Mouse (Mus musculus): Measurements from ENCODE around the gene Ccdc18.
"Not testable (repeated sequence)": the region's sequence is repeated elsewhere in the genome, so short reads cannot be mapped to it uniquely, and the experiment has no call there.

Ccdc18 gene

DNA sequence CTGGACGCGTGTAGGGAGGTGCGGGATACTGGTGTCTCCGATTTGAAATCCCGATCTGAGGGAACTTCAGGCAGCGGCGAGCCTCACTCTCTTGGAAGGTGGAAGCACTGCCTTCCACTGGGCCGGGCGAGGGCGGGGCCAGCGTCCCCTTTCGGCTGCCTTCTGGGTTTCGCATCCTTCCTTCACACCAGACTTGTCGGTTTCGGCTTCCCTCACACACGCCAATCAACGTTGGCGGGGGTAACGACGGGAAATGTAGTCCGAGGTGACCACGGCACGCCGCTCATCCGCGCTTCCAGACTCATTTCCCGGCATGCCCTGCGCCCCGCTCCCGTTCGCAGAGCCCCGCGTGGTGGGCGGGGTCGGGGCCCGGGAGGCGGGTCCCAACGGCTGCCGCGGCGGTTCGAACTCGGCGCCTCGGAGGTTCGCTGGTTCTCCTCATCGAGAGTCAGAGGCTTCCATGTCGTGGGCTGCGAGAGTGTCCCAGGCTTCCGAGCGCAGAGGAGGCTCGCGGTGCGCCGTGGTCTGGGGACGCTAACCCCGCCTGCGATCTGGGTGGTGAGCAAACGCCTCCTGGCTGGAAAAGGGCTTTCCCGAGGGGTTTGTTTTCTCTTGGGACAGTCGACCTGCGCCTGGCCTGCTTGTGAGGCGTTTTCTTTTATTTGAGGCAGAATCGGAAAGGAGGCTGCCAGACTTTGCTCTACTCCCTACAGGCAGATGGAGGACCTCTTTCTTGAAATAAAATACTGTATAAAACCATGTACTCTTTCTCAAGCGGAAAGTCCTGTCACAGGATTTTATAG, at the start of gene Ccdc18, which contains the start of gene Tmed5:
Ccdc18 (plus strand) TSS at position 435 of the 803 bp plus-strand sequence.
Tmed5 (minus strand) TSS at position 180 of the 803 bp plus-strand sequence.
- DNase-seq (ENCODE audit: low spot score), result peak; percentile 97

GRCm38 (mm10) chr5:108085440-108085839, 47.2 kb upstream of the Ccdc18 start:
- DNase-seq (ENCODE audit: low spot score), result no peak

DNA sequence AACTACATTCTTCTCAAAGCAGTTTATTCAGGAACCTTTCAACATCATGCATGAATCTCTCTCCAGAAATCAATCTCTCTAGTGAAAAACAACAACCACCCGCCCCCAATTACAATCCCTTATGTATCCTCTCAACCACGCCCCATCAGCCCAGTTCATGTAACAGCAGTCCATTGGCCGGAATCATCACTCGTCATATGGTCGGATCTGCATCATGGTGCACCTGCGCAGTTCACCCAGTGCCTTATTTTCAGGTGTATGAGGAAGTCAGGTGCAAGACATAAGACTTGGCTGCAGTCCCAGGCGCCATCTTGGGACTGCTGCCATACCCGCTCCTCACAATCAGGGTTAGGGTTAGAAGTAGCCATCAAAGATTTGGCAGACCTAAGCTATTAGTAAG, 39.9 kb upstream of the Ccdc18 start:
- DNase-seq (ENCODE audit: low spot score), result not testable (repeated sequence)

DNA sequence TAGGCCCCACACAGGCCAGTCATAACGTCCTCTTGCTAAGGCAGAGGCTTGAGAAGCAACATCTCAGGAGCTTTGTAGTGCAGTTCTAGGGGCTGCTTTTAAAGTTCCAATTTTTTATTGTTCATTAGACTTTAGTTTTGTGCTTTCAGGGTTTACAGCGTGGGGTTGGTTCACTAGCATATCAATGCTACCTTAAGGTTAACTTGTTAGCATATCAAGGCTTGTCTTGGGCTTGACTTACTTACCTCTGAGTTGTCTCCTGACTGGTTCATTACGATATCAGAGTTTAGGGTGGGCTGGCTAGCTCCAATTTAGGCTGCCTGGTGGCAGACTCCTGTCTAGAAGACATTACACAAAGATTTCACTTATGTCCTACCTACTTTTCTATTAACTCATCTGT, 35.0 kb upstream of the Ccdc18 start:
- DNase-seq (ENCODE audit: low spot score), result no peak

GRCm38 (mm10) chr5:108100196-108100595, 32.5 kb upstream of the Ccdc18 start:
- DNase-seq (ENCODE audit: low spot score), result no peak

GRCm38 (mm10) chr5:108104306-108104705, 28.4 kb upstream of the Ccdc18 start:
- DNase-seq (ENCODE audit: low spot score), result no peak

DNA sequence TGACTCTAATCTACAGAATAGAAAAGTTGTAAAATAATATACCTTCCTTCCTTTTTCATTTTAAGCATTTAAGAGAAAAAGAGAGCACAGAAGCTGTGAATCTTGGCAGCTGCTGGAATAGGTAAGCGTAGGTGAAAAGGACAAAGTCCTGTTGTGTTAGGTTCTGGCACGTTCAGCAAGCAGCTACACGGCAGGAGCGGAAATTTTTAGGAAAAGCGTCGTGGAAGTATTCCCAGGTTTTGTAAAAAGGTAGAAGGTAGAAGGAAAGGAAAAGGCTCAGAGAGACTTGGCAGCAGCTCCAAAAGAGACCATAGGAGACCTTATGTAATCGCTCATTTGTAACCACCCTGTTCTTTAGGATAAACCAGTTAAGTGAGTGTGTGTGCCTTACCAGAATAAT, 23.3 kb upstream of the Ccdc18 start:
- DNase-seq (ENCODE audit: low spot score), result no peak

DNA sequence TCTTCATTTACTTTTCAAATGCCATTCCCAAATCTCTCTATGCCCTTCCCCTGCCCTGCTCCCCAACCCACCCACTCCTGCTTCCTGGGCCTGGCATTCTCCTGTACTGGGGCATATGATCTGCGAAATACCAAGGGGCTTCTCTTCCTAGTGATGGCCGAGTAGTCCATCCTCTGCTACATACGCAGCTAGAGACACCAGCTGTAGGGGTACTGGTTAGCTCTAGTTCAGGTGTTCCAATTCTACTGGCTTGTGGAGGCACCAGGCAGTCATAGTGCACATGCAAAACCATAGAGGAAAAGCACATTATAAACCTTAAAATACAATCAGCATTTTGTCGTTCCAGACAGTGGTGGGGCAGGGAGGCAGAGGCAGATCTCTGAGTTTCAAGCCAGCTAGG, 15.0 kb upstream of the Ccdc18 start:
- no peak for DNase-seq (ENCODE audit: low spot score)

DNA sequence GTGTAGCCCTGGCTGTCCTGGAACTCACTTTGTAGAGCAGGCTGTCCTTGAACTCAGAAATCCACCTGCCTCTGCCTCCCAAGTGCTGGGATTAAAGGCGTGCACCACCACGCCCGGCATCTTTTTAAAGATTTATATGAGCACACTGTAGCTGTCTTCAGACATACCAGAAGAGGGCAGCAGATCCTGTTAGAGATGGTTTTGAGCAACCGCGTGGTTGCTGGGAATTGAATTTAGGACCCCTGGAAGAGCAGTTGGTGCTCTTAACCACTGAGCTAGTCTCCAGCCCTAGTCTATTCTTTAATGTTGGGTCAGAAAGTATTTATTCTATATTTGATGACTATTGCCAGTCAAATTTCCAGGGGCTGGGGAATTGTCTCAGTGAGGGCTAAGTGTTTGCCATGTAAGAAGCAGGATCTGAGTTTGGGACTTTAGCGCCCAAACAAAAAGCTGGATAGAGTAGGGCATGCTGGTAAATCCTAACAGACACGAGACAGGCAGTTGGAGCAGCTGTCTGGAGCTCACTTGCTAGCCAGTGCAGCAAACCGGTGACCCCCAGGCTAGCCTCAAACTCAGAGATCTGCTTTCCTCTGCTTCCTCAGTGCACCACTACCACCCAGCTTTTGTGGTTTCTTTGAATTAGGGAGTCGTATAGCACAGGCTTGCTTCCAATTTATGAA, 12.3 kb upstream of the Ccdc18 start:
- DNase-seq (ENCODE audit: low spot score), result no peak

- DNase-seq (ENCODE audit: low spot score), result peak; percentile 27
Observed at GRCm38 (mm10) chr5:108131849-108132440, 730 bp upstream of the Ccdc18 start.

DNA sequence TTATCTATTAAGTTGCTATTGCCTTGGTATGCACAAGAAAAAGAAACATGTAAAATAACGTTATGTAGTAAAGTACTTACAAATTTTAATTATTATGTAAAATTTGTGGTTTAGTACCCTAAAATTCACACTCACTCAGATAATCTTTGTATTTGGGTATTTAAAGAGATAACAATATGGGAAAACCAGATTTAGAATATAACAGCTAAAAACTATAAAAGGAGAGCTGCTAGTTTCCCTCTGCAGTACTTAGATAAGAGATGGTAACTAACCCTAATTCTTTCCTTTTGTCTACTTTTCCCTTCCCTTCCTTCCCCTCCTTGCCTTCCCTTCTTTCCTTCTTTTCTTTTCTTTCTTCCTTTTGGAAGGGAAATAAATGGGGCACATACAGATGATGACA, 19.9 kb downstream of the Ccdc18 start:
- no peak for DNase-seq (ENCODE audit: low spot score)

DNA sequence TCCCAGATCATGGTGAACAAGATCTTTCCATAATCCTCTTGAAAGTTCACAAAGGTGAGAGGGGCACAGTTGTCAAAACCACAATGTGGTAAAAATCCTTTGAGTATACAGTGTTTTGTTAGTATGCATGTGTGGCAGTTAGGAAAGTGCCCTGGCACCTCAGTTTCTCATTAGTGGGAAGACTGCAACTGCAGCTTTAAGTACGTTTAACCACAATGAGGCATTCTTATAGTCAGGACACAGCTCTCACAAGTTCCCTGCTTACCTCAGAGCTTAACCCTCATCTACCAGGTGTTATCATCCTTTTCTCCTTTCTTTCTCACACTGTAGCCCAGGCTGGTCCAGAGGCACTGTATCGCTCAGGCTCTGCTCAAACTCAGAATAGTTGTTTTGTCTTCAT, 28.1 kb downstream of the Ccdc18 start:
- no peak for DNase-seq (ENCODE audit: low spot score)

GRCm38 (mm10) chr5:108163695-108164094, 31.0 kb downstream of the Ccdc18 start:
- DNase-seq (ENCODE audit: low spot score), result peak; percentile 16

- no peak for DNase-seq (ENCODE audit: low spot score)
Observed at GRCm38 (mm10) chr5:108184050-108184449, 51.4 kb downstream of the Ccdc18 start.

DNA sequence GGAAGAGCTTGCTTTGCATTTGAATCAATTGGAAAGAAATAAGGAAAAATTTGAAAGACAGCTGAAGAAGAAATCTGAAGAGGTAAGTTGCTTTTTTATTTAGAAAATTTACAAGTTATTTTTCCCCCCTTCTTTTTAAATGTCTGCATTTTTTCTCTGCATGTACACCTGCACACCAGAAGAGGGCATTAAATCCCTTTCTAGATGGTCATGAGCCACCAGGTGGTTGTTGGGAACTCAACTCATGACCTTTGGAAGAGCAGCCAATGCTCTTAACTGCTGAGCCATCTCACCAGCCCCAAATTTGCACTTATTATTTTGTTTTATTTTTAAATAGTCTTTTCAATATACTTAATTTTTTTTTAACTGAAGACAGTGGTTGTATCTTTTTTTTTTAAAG, 56.3 kb downstream of the Ccdc18 start:
- DNase-seq (ENCODE audit: low spot score), result no peak

- no peak for DNase-seq (ENCODE audit: low spot score)
Observed at GRCm38 (mm10) chr5:108206008-108206407, 73.3 kb downstream of the Ccdc18 start.

DNA sequence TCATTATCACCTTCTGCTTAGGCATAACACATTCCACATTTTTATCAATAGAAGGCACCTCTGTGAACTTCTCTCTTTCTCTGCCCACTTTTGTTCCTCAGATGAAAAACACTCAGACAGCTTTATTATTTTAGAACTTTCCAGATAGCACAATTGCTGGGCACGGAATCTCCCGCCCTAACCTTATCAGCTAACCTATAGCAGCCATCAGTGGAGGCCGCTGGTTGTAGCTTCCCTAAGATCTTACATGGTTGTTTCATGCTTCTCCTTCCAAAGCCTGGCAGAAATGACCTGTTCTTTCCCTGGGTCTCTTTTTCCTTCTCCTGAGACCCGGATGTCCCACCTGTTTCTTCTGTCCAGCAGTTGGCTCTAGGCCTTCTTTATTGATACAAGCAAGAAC, 78.8 kb downstream of the Ccdc18 start:
- DNase-seq (ENCODE audit: low spot score), result no peak

DNA sequence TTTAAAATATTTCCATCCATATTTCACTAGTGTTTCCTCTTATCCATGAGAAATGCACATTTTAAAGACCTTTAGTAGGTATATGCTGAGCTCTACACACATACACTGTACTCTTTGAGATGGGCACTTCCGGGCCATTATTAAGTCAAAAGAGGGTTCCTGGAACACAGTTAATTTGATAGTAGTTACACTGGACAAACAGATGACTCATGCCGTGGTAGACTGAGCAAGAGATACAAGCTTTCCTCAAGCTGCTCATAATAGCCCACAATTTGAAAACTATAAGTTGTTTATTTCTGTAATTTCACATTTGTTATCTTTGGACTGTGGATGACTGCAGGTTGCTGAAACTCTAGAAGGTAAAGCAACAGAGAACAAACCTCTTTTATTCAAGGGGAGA, 82.3 kb downstream of the Ccdc18 start:
- no peak for DNase-seq (ENCODE audit: low spot score)

- DNase-seq (ENCODE audit: low spot score), result no peak
Observed at GRCm38 (mm10) chr5:108224077-108224476, 91.4 kb downstream of the Ccdc18 start.

DNA sequence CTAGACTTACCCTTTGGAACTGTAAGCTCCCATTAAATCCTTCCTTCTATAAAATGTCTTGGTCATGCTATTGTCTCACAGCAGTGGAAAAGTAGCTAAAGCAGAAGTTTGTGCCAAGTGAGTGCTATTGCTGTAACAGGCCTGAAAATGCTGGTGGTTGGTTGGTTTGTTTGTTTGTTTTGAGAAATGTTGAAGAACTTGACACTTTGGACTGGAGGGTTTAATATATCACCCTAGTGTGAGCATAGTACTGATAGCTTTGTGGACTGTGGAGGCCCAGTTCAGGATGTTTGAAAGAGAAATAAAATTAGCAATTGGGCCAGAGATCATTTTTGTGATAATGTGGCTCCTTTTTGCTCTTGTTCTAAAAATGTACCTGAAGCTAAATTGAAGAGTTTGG, 93.5 kb downstream of the Ccdc18 start:
- DNase-seq (ENCODE audit: low spot score), result no peak

- no peak for DNase-seq (ENCODE audit: low spot score)
Observed at GRCm38 (mm10) chr5:108246314-108246765, 113.7 kb downstream of the Ccdc18 start.

DNA sequence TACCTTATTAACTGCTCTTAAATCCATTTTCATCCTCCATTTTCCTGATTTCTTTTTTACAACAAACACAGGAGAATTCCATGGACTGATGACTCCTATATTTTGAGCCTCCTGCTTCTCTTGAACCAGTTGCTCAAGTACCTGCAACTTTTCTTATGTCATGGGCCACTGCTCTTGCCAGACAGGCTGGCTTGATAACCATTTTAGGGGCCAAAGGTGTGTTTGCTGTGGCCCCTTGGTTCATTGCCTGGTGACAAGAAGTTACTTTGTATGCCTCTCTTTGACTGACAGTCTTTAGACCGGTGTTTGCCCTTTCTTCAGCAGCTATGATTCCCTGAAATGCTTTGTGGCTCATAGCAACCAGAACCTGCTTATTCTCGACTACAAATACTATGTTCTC, 117.4 kb downstream of the Ccdc18 start:
- no peak for DNase-seq (ENCODE audit: low spot score)

GRCm38 (mm10) chr5:108255259-108255658, 122.6 kb downstream of the Ccdc18 start:
- no peak for DNase-seq (ENCODE audit: low spot score)
